Mouse (Mus musculus): ENCODE data around the gene Cxcl16. TPM values are rescaled to one million over a fixed set of nuclear protein-coding genes. Genes with fewer than 3 reads are reported as not detected.
A peak's percentile ranks its signal among the peaks of the same experiment; 100 is the strongest.

The Cxcl16 gene
- polyA plus RNA-seq, 1 experiment from 2014 or later = 6.0 TPM

DNA sequence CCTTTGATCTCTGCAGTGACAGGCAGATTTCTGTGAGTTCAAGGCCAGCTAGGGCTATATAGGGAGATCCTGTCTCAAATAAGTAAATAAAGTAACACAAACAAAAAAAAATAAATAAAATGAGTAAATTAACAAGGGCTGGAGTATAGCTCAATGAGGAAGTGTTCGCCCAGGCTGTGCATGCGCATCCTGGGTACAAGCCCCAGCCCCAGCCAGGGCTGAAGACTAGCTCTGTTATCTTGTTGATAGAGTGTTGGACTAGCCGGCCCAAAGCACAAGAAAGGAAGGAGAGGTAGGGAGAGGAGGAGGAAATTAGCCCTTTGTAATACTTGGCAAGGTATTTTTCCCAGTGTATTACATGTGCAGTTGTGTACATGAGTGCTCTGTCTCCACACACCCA is 15.8 kb downstream of the Cxcl16 start:
- no peak overlapping the region for H3K4me2 ChIP-seq (replicated peaks; ENCODE audit: low read depth, low read length)
- no peak overlapping the region for H3K27ac ChIP-seq (ENCODE audit: low read depth, low read length)
- no peaks in the 10 kb centered on the region for H3K4me1 ChIP-seq (ENCODE audit: control insufficient read depth, insufficient read depth, low read length)
- 91% methylated on average over 3 of the region's 3 CpGs for WGBS
- no peaks in the 10 kb centered on the region for H3K27me3 ChIP-seq (ENCODE audit: control insufficient read depth, insufficient read depth, low read length)
- no peak overlapping the region for H3K4me3 ChIP-seq (ENCODE audit: low read length)
- no peak for ATAC-seq (ENCODE audit: low FRiP score, low TSS enrichment)
- H3K36me3 ChIP-seq (ENCODE audit: control insufficient read depth, insufficient read depth, low read length) = peaks cover 20% of the 10 kb centered on the region; the same call in 1 of the 2 replicates
- H3K9ac ChIP-seq (ENCODE audit: low read depth, low read length) = no peak overlapping the region
- no peaks in the 10 kb centered on the region for H3K9me3 ChIP-seq (ENCODE audit: control insufficient read depth, low read length)

DNA sequence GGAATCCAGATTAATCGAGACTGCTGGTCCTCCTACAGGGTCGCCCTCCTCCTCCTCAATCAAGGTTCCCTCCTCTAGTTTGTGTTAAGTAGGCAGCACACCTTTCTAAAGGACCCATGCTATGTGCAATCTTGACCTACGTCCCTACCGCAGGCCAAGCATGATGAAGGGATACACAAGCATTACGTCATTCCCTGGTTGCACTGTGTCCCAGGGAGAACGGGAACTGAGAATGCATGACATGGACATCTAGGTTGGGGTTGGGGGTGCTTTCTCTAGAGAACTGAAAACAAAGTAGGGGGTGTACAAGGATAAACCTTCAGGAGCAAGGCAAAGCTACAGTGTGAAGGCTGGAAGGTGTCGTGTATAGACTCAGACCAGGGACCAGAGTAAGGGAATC is 17.9 kb downstream of the Cxcl16 start:
- Histone ChIP-seq H3K36me3 (ENCODE audit: control insufficient read depth, insufficient read depth, low read length) (peaks cover 38% of the 10 kb centered on the region), H3K4me1 (ENCODE audit: control insufficient read depth, insufficient read depth, low read length) (no peaks in the 10 kb centered on the region), H3K27me3 (ENCODE audit: control insufficient read depth, insufficient read depth, low read length) (no peaks in the 10 kb centered on the region), H3K9ac (ENCODE audit: low read depth, low read length) (no peak overlapping the region), H3K4me2 (replicated peaks; ENCODE audit: low read depth, low read length) (no peak overlapping the region), H3K27ac (ENCODE audit: low read depth, low read length) (no peak overlapping the region), H3K4me3 (ENCODE audit: low read length) (no peak overlapping the region), H3K9me3 (ENCODE audit: control insufficient read depth, low read length) (no peaks in the 10 kb centered on the region)
- ATAC-seq (ENCODE audit: low FRiP score, low TSS enrichment) = no peak
- 91% methylated on average over 7 of the region's 7 CpGs for WGBS

DNA sequence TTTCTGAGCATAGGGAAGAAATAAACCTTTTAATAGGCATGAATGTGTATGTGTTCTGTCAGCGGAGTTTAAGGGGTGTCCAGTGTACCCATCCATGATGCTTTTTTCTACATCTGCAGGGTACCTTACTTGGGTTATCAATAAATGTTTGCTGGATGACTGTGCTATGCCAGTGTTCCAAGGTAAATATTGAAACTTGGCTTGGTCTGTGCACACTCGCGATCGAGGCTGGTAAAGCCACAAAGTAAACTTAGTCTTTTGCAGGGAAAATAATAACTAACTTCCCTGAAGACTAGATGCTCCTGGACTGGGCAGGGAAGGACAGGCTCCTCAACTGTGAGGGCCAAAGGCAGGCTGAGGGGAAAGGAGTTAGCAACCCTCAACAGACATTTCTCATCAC is 19.1 kb downstream of the Cxcl16 start:
- H3K27ac ChIP-seq (ENCODE audit: low read depth, low read length) = no peak overlapping the region
- 97% methylated on average over 4 of the region's 4 CpGs for WGBS

DNA sequence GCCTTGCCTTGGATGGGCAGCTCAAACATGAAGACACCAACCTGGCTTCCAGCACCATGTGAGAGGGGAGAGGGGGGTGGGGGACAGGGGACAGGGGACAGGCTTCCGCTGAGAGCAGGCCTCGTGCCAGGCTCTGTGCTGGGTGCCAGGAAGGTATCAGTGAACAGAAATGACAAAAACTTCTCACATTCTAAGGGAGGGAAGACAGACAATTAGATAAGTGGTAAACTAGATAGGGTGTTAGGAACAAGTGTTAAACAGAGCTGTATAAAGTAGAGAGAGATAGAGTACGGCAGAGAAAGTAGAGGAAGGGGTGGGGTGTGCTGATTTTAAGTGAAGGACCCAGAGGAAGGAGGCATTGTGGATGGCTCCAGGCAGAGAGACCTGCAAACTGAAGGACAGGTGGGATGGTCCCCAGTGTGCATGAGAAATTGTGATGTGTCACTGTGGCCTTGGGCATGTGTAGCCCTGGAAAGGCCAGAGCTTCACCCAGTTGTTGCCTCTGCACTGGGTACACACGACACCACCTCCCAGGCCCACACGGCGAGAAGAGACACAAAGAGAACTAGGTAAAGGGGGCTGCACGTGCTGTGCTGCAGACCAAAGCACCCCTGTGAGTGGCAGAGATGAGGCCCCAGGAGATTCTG is 20.9 kb downstream of the Cxcl16 start:
- no peak overlapping the region for H3K9ac ChIP-seq (ENCODE audit: low read depth, low read length)
- no peaks in the 10 kb centered on the region for H3K27me3 ChIP-seq (ENCODE audit: control insufficient read depth, insufficient read depth, low read length)
- H3K4me2 ChIP-seq (replicated peaks; ENCODE audit: low read depth, low read length) = no peak overlapping the region
- H3K4me1 ChIP-seq (ENCODE audit: control insufficient read depth, insufficient read depth, low read length) = peaks cover 1% of the 10 kb centered on the region; the same call in 1 of the 2 replicates
- no peaks in the 10 kb centered on the region for H3K9me3 ChIP-seq (ENCODE audit: control insufficient read depth, low read length)
- H3K4me3 ChIP-seq (ENCODE audit: low read length) = no peak overlapping the region
- WGBS = 93% methylated on average over 7 of the region's 7 CpGs
- peaks cover 45% of the 10 kb centered on the region for H3K36me3 ChIP-seq (ENCODE audit: control insufficient read depth, insufficient read depth, low read length)
- H3K27ac ChIP-seq (ENCODE audit: low read depth, low read length) = no peak overlapping the region
- ATAC-seq (ENCODE audit: low FRiP score, low TSS enrichment) = no peak

More for the DNA sequence above, 19.1 kb downstream of the Cxcl16 start:
- Histone ChIP-seq H3K4me2 (replicated peaks; ENCODE audit: low read depth, low read length) (no peak overlapping the region), H3K4me1 (ENCODE audit: control insufficient read depth, insufficient read depth, low read length) (no peaks in the 10 kb centered on the region), H3K27me3 (ENCODE audit: control insufficient read depth, insufficient read depth, low read length) (no peaks in the 10 kb centered on the region), H3K4me3 (ENCODE audit: low read length) (no peak overlapping the region), H3K9ac (ENCODE audit: low read depth, low read length) (no peak overlapping the region), H3K36me3 (ENCODE audit: control insufficient read depth, insufficient read depth, low read length) (peaks cover 45% of the 10 kb centered on the region), H3K9me3 (ENCODE audit: control insufficient read depth, low read length) (no peaks in the 10 kb centered on the region)
- ATAC-seq (ENCODE audit: low FRiP score, low TSS enrichment) = no peak

DNA sequence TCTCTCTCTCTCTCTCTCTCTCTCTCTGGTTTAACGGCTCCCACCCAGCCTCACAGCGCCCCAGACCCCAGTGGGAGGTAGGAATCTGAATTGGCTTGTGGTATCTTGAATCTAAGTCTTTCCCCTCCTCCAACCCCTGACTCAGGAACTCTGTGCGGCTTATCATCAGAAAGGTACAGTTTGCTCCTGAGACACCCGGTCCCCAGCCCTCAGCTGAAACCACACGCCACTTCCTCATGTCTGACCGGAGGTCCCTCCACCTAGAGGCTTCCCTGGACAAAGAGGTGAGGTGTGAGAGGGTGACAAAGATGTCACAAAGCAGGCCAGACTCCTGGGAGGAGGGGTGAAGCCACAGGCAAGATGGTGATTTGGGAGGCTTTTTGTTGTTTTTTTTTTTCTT is 22.4 kb downstream of the Cxcl16 start:
- Histone ChIP-seq H3K36me3 (ENCODE audit: control insufficient read depth, insufficient read depth, low read length) (peaks cover 45% of the 10 kb centered on the region), H3K27ac (ENCODE audit: low read depth, low read length) (no peak overlapping the region), H3K9me3 (ENCODE audit: control insufficient read depth, low read length) (no peaks in the 10 kb centered on the region), H3K27me3 (ENCODE audit: control insufficient read depth, insufficient read depth, low read length) (no peaks in the 10 kb centered on the region), H3K4me2 (replicated peaks; ENCODE audit: low read depth, low read length) (no peak overlapping the region), H3K4me1 (ENCODE audit: control insufficient read depth, insufficient read depth, low read length) (peaks cover 10% of the 10 kb centered on the region), H3K4me3 (ENCODE audit: low read length) (no peak overlapping the region), H3K9ac (ENCODE audit: low read depth, low read length) (no peak overlapping the region)
- ATAC-seq (ENCODE audit: low FRiP score, low TSS enrichment) = no peak
- WGBS = 87% methylated on average over 6 of the region's 6 CpGs

DNA sequence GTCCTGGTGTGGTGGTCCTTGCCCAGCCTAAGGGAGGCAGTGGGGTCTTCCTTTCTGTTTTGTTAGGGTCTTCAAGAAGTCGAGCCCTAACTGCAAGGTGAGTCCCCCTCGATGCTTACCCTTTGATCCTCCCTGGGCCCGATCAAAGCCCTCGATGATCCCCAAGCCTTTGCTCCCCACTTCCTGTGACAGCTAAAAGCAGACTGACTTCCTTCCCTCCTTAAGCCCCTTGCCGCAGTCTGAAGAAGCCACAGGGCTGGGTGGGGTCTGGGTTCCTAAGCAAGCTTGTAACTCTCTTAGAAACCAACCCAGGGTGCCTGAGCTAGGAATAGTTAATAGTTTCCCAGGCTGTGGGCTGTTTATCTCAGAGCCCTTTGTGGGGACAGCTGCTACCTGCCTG is 24.3 kb downstream of the Cxcl16 start:
- no peak for ATAC-seq (ENCODE audit: low FRiP score, low TSS enrichment)
- Histone ChIP-seq H3K4me1 (ENCODE audit: control insufficient read depth, insufficient read depth, low read length) (peaks cover 10% of the 10 kb centered on the region), H3K27me3 (ENCODE audit: control insufficient read depth, insufficient read depth, low read length) (no peaks in the 10 kb centered on the region), H3K4me3 (ENCODE audit: low read length) (no peak overlapping the region), H3K9ac (ENCODE audit: low read depth, low read length) (no peak overlapping the region), H3K27ac (ENCODE audit: low read depth, low read length) (no peak overlapping the region), H3K9me3 (ENCODE audit: control insufficient read depth, low read length) (no peaks in the 10 kb centered on the region), H3K4me2 (replicated peaks; ENCODE audit: low read depth, low read length) (no peak overlapping the region), H3K36me3 (ENCODE audit: control insufficient read depth, insufficient read depth, low read length) (peaks cover 39% of the 10 kb centered on the region)
- WGBS = 66% methylated on average over 5 of the region's 5 CpGs

DNA sequence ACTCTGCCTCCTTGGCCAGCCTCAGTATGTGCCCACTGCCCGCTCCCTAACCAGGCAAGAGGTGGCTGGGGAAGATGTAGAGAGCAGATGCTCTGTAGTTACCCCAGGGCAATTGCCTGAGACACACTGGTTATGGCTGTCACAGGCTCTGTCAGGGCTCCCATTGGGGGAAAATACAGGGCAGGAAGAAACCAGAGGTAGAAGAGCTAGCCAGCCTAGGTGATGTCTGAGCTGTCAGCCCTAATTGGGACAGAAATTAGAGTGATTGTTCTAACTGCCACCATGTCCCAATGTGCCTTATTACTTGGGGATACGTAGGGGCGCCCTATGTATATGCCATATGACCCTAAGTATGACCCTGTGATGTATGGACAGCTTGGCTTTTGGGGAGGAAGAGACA is 25.8 kb downstream of the Cxcl16 start:
- 88% methylated on average over 3 of the region's 3 CpGs for WGBS
- Histone ChIP-seq H3K4me1 (ENCODE audit: control insufficient read depth, insufficient read depth, low read length) (peaks cover 10% of the 10 kb centered on the region), H3K27me3 (ENCODE audit: control insufficient read depth, insufficient read depth, low read length) (no peaks in the 10 kb centered on the region), H3K36me3 (ENCODE audit: control insufficient read depth, insufficient read depth, low read length) (peaks cover 25% of the 10 kb centered on the region), H3K9me3 (ENCODE audit: control insufficient read depth, low read length) (no peaks in the 10 kb centered on the region), H3K27ac (ENCODE audit: low read depth, low read length) (no peak overlapping the region), H3K4me3 (ENCODE audit: low read length) (peak overlapping the region; percentile 61; the same call in 1 of the 2 replicates), H3K9ac (ENCODE audit: low read depth, low read length) (no peak overlapping the region), H3K4me2 (replicated peaks; ENCODE audit: low read depth, low read length) (peak overlapping the region; percentile 63; the same call in 1 of the 2 replicates)
- no peak for ATAC-seq (ENCODE audit: low FRiP score, low TSS enrichment)

DNA sequence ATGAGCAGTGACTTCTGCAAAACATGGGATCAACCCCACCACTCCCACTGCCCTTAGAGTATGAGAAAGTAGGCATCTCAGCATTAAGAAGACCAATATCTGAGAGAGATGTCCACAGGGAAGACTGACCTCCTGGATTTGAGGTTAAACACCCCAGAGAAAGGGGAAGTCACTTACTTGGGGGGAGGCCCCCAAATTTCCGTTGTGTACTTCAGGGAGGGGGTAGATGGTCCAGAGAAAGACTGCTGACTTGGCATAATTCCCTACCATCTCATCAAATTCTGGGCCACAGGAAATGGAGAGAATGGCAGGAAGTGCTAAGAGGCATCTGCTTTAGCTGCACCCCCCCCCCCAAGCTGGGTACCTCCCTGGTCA is 26.2 kb downstream of the Cxcl16 start:
- no peaks in the 10 kb centered on the region for H3K9me3 ChIP-seq (ENCODE audit: control insufficient read depth, low read length)
- ATAC-seq (ENCODE audit: low FRiP score, low TSS enrichment) = no peak
- H3K4me1 ChIP-seq (ENCODE audit: control insufficient read depth, insufficient read depth, low read length) = peaks cover 10% of the 10 kb centered on the region
- H3K27me3 ChIP-seq (ENCODE audit: control insufficient read depth, insufficient read depth, low read length) = no peaks in the 10 kb centered on the region
- H3K36me3 ChIP-seq (ENCODE audit: control insufficient read depth, insufficient read depth, low read length) = peaks cover 21% of the 10 kb centered on the region
- no peak overlapping the region for H3K9ac ChIP-seq (ENCODE audit: low read depth, low read length)
- peak overlapping the region; percentile 63 for H3K4me2 ChIP-seq (replicated peaks; ENCODE audit: low read depth, low read length)
- H3K4me3 ChIP-seq (ENCODE audit: low read length) = peak overlapping the region; percentile 61
- 78% methylated on average over 1 of the region's 1 CpGs for WGBS
- no peak overlapping the region for H3K27ac ChIP-seq (ENCODE audit: low read depth, low read length)

DNA sequence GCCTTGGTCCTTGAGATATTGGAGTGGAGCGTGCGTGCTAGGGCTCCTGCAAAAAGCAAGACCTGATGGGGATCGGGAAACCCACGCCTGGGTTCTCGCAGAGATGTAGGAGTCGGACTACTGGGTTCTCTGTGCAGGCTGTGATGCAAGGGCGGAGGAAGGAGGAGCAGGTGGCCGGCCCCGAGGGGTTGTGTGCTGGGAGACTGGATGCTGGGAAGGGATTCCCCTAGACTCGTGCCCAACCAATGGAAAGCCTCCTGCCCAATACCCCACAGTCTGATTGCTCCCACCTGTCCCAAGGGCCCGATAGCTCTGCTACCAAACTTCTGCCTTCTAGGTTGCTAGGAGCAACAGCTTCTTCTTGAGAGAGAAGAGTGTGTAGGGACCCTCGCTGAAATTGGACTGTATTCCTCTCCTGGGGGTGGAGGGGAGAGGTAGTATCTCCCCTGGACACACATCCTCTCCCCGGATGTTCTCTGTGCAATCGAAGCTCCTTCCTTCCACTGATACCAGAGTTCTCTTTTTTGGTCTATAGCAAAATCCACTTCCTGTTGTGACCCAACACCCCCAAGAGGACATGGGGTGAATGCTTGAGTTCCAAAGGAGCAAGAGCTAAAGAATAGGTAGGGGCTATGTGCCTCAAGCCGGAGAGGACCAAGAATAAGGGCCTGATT is 26.8 kb downstream of the Cxcl16 start:
- H3K4me3 ChIP-seq (ENCODE audit: low read length) = peak overlapping the region; percentile 61
- H3K27ac ChIP-seq (ENCODE audit: low read depth, low read length) = no peak overlapping the region
- H3K4me1 ChIP-seq (ENCODE audit: control insufficient read depth, insufficient read depth, low read length) = peaks cover 10% of the 10 kb centered on the region
- peak overlapping the region; percentile 73 for H3K9ac ChIP-seq (ENCODE audit: low read depth, low read length)
- no peaks in the 10 kb centered on the region for H3K9me3 ChIP-seq (ENCODE audit: control insufficient read depth, low read length)
- peak overlapping the region; percentile 63 for H3K4me2 ChIP-seq (replicated peaks; ENCODE audit: low read depth, low read length)
- ATAC-seq (ENCODE audit: low FRiP score, low TSS enrichment) = peak; percentile 10; the same call in 1 of the 2 replicates
- 10% methylated on average over 15 of the region's 15 CpGs for WGBS
- H3K27me3 ChIP-seq (ENCODE audit: control insufficient read depth, insufficient read depth, low read length) = no peaks in the 10 kb centered on the region
- H3K36me3 ChIP-seq (ENCODE audit: control insufficient read depth, insufficient read depth, low read length) = peaks cover 16% of the 10 kb centered on the region

All from kidney, embryonic 14.5 days (tissue).